Mouse (Mus musculus): ENCODE measurements around the gene Papolb. TPM values are rescaled to one million over a fixed set of nuclear protein-coding genes. Genes with fewer than 3 reads are reported as not detected.

Gene Papolb
- total RNA-seq, 2 experiments from 2014 or later, result 0.30 to 0.45 TPM

DNA sequence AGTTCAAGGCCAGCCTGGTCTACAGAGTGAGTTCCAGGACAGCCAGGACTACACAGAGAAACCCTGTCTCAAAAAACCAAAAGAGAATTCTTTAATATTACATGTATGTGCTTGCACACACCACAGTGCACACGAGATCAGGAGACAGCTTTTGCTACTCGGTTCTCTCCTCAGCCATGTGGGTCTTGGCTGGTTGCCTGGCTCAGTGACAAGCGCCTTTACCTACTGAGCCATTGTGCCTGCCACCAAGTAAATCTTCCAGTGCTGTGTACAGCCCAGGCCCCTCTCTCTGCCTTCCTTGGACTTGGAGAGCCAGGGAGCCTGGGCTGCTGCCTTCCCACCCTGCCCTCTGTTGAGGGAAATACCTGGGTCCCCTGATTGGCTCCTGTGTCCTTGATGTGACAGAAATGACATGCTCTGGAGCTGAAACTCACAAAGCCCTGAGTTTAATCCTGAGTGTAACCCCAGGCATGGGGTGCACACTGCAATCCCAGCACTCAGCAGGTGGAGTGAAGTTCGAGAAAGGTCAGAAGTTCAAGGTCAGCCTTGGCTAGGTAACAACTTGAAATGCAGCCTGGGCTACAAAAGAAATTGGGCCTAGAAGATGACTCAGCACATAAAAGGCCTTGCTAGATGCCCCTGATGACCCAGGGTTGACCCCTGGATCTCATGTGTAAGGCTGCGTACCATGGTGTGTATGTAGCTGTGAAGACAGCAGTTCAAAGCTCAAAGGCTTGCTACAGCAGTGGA lies 51.8 kb downstream of the Papolb start:
- DNase-seq (ENCODE audit: extremely low spot score in 1 of 2, low spot score in 1 of 2), result no peak

GRCm38 (mm10) chr5:142477346-142477745 lies 52.5 kb downstream of the Papolb start:
- DNase-seq (ENCODE audit: extremely low spot score in 1 of 2, low spot score in 1 of 2), result no peak

Other genes with a start within 250 kb of the Papolb start
- 10 to 100 TPM; 40.6 to 45.7 TPM for gene Foxk1, start 128.6 kb downstream of the Papolb start, total RNA-seq (2021)
- 10 to 100 TPM; 18.6 to 24.1 TPM for gene Ap5z1, start 66.1 kb downstream of the Papolb start, total RNA-seq (2021)
- gene Radil, start 21.0 kb upstream of the Papolb start, total RNA-seq (2021), result 10 to 100 TPM; 14.7 to 15.2 TPM
- 100 to 1,000 TPM; 166 to 185 TPM for gene Mmd2, start 78.7 kb upstream of the Papolb start, total RNA-seq (2021)
- 100 to 1,000 TPM in 1 of 2 experiments, 10 to 100 TPM in 1; 92.7 to 104 TPM for gene Wipi2, start 97.6 kb upstream of the Papolb start, total RNA-seq (2021)
- 10 to 100 TPM; 52.4 to 60.0 TPM for gene Slc29a4, start 162.4 kb upstream of the Papolb start, total RNA-seq (2021)

Measured in layer of hippocampus, postnatal 25 days (tissue).